Mouse (Mus musculus) kidney, postnatal 0 days (tissue): Measurements from ENCODE around the gene Lrmda. TPM values are rescaled to one million over a fixed set of nuclear protein-coding genes. Genes with fewer than 3 reads are reported as not detected.
A peak's percentile ranks its signal among the peaks of the same experiment; 100 is the strongest.

Experiments used
- ATAC-seq: fragments of 200-750 bp; cut with Nextera tagmentation; replicated peaks from 2 replicates; pipeline ENCODE4 v1.8.0; 2017; ENCODE audit warnings: low read depth, moderate number of reproducible peaks, moderate TSS enrichment, moderate library complexity; ENCODE audit not compliant: low FRiP score
- DNase-seq: peaks from one replicate; pipeline ENCODE4 v3.0.0-alpha.2; 2016; ENCODE audit warnings: low spot score
- H3K27ac ChIP-seq: fragments of 300-500 bp; sonication (generic); 2 replicates; pipeline ENCODE4 v1.5.1; 2014; ENCODE audit warnings: mild to moderate bottlenecking
- H3K27me3 ChIP-seq: fragments of 300-500 bp; sonication (generic); 2 replicates; pipeline ENCODE4 v1.6.1; 2014; ENCODE audit warnings: low read length, mixed read lengths; ENCODE audit not compliant: insufficient read depth
- H3K36me3 ChIP-seq: fragments of 300-500 bp; sonication (generic); 2 replicates; pipeline ENCODE4 v1.6.1; 2014; ENCODE audit warnings: low read length, mixed read lengths; ENCODE audit not compliant: insufficient read depth
- H3K4me1 ChIP-seq: fragments of 300-500 bp; sonication (generic); replicated peaks from 2 replicates; pipeline ENCODE4 v1.6.1; 2014; ENCODE audit warnings: antibody characterized with exemption, low read length, mixed read lengths; ENCODE audit not compliant: insufficient read depth
- H3K4me2 ChIP-seq: fragments of 300-500 bp; sonication (generic); 2 replicates; pipeline ENCODE4 v1.6.1; 2014; ENCODE audit warnings: mild to moderate bottlenecking, low read length, moderate library complexity, mixed read lengths
- H3K4me3 ChIP-seq: fragments of 300-500 bp; sonication (generic); replicated peaks from 2 replicates; pipeline ENCODE4 v1.5.1; 2014; ENCODE audit warnings: low read depth, low read length
- H3K9ac ChIP-seq: fragments of 300-500 bp; sonication (generic); 2 replicates; pipeline ENCODE4 v1.6.1; 2014; ENCODE audit warnings: low read depth, low read length
- H3K9me3 ChIP-seq: fragments of 300-500 bp; sonication (generic); replicated peaks from 2 replicates; pipeline ENCODE4 v1.6.1; 2016; ENCODE audit warnings: low read length, inconsistent platforms, mixed read lengths
- CTCF ChIP-seq: IDR thresholded peaks from 2 replicates; pipeline ENCODE4 v1.5.1; 2016; ENCODE audit warnings: antibody characterized with exemption, low read depth, mild to moderate bottlenecking, moderate library complexity
- WGBS: fragments of 180-500 bp; shearing (Covaris S2); extraction: QIAGEN DNeasy Blood & Tissue Kit; methylation state at CpG from one replicate; pipeline ENCODE4 v1.1.7; 2014; 5-methylcytosine and 5-hydroxymethylcytosine counted together
- polyA plus RNA-seq: library from polyadenylated mRNA; unstranded; fragments of >200 nt; fragmentation: Nextera tagmentation; extraction: Ambion mirVana; gene quantifications from 2 replicates; pipeline ENCODE4 v1.2.1, GENCODE M21; 2015

Gene Lrmda
- polyA plus RNA-seq, 1 experiment from 2014 or later = 0.83 TPM

- Histone ChIP-seq H3K4me3 (no peak overlapping the region), H3K9me3 (no peaks in the 10 kb centered on the region), H3K27me3 (no peaks in the 10 kb centered on the region), H3K4me1 (peaks cover 7% of the 10 kb centered on the region; the same call in 1 of the 2 replicates), H3K27ac (no peak overlapping the region), H3K4me2 (no peak overlapping the region), H3K36me3 (no peaks in the 10 kb centered on the region), H3K9ac (no peak overlapping the region)
- WGBS = 76% methylated on average over 6 of the region's 6 CpGs
- no peak for ATAC-seq
- TF ChIP-seq CTCF = no peak
- no peak for DNase-seq
Measured at GRCm38 (mm10) chr14:22048900-22049199, 29.3 kb downstream of the Lrmda start.

- WGBS = 74% methylated on average over 1 of the region's 1 CpGs
Measured at GRCm38 (mm10) chr14:22049282-22049681, 29.8 kb downstream of the Lrmda start.

GRCm38 (mm10) chr14:22051941-22052664 is 32.6 kb downstream of the Lrmda start:
- TF ChIP-seq CTCF = no peak
- no peak overlapping the region for H3K4me3 ChIP-seq
- peaks cover 21% of the 10 kb centered on the region for H3K4me1 ChIP-seq
- H3K9me3 ChIP-seq = no peaks in the 10 kb centered on the region
- ATAC-seq (no peak), DNase-seq (peak; percentile 32)
- 55% methylated on average over 14 of the region's 14 CpGs for WGBS
- H3K27ac ChIP-seq = no peak overlapping the region
- H3K27me3 ChIP-seq = no peaks in the 10 kb centered on the region
- no peaks in the 10 kb centered on the region for H3K36me3 ChIP-seq
- H3K9ac ChIP-seq = no peak overlapping the region
- H3K4me2 ChIP-seq = no peak overlapping the region

More at GRCm38 (mm10) chr14:22049282-22049681, 29.8 kb downstream of the Lrmda start:
- no peak for ATAC-seq
- no peak overlapping the region for H3K9ac ChIP-seq
- no peak overlapping the region for H3K4me3 ChIP-seq
- H3K27me3 ChIP-seq = no peaks in the 10 kb centered on the region
- H3K9me3 ChIP-seq = no peaks in the 10 kb centered on the region
- TF ChIP-seq CTCF = no peak
- no peak overlapping the region for H3K4me2 ChIP-seq
- H3K27ac ChIP-seq = no peak overlapping the region
- H3K4me1 ChIP-seq = peaks cover 7% of the 10 kb centered on the region; the same call in 1 of the 2 replicates
- DNase-seq = no peak
- H3K36me3 ChIP-seq = no peaks in the 10 kb centered on the region

GRCm38 (mm10) chr14:22055630-22056029 is 36.1 kb downstream of the Lrmda start:
- Histone ChIP-seq H3K27ac (no peak overlapping the region), H3K9ac (no peak overlapping the region), H3K4me2 (no peak overlapping the region), H3K4me1 (peaks cover 21% of the 10 kb centered on the region), H3K4me3 (no peak overlapping the region), H3K9me3 (no peaks in the 10 kb centered on the region), H3K36me3 (no peaks in the 10 kb centered on the region), H3K27me3 (no peaks in the 10 kb centered on the region)
- ATAC-seq = 0 out of 2 replicates have a peak, but pooled peaks have one; percentile 36
- DNase-seq = peak; percentile 85
- 37% methylated on average over 8 of the region's 8 CpGs for WGBS
- TF ChIP-seq CTCF = peak; percentile 24; the same call in 1 of the 2 replicates

GRCm38 (mm10) chr14:22056246-22056645 is 36.7 kb downstream of the Lrmda start:
- H3K4me1 ChIP-seq = peaks cover 21% of the 10 kb centered on the region
- no peaks in the 10 kb centered on the region for H3K36me3 ChIP-seq
- no peak overlapping the region for H3K9ac ChIP-seq
- no peaks in the 10 kb centered on the region for H3K9me3 ChIP-seq
- H3K27ac ChIP-seq = no peak overlapping the region
- ATAC-seq (no peak), DNase-seq (no peak)
- WGBS = 82% methylated on average over 4 of the region's 4 CpGs
- H3K4me3 ChIP-seq = no peak overlapping the region
- TF ChIP-seq CTCF = no peak
- no peaks in the 10 kb centered on the region for H3K27me3 ChIP-seq
- H3K4me2 ChIP-seq = no peak overlapping the region

- no peaks in the 10 kb centered on the region for H3K36me3 ChIP-seq
- no peaks in the 10 kb centered on the region for H3K9me3 ChIP-seq
- DNase-seq = no peak
- WGBS = 32% methylated on average over 1 of the region's 1 CpGs
- H3K4me1 ChIP-seq = peaks cover 14% of the 10 kb centered on the region
- H3K4me2 ChIP-seq = no peak overlapping the region
- no peak overlapping the region for H3K4me3 ChIP-seq
- TF ChIP-seq CTCF = no peak
- ATAC-seq = no peak
- H3K9ac ChIP-seq = no peak overlapping the region
- H3K27ac ChIP-seq = no peak overlapping the region
- no peaks in the 10 kb centered on the region for H3K27me3 ChIP-seq
Measured at GRCm38 (mm10) chr14:22058729-22059128, 39.2 kb downstream of the Lrmda start.
